Mouse (Mus musculus) gastrocnemius, postnatal 10 days (tissue): ENCODE data around the gene Dlg2. TPM values are rescaled to one million over a fixed set of nuclear protein-coding genes. Genes with fewer than 3 reads are reported as not detected.

ENCODE experiments used
- DNase-seq: peaks from one replicate; pipeline ENCODE4 v3.0.0; 2021; ENCODE audit warnings: mixed read lengths
- total RNA-seq, 2 experiments: library from RNA; stranded (reverse); gene quantifications; 2 replicates each; pipeline ENCODE4 v1.2.3; 2021

Gene Dlg2
- total RNA-seq, 2 experiments from 2014 or later, result 1.8 to 3.4 TPM

DNA sequence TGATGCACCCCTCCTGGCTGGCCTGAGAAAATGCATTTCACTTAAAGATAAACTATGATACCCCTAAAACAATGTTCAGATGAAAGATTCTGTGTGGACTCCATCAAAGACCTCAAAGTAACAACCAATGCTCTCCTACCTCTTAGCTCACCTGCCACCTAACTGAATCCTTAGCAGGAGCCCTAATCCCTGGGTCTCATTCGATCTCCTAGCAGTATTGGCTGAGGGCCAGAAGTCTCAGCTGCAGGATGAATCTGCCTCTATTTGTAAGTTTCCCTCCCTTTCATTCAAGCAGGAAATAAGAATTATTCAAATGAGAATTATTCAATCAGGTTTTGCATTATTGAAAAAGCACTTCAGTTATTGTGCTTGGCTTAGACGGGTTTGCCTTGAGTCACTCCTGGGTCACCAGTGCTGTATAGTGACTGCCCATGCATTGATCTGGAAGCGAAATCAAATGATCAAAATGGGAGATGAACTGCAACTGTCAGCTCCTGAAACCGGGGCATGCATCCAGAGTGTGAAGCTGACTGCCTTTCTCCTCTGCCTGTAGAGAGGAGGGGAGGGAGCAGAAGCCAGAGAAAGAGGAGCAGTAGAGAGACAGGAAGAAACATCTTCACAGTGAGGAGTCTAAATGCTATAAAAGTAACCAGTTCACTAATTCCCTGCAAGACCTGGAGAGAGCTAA, 1924.7 kb downstream of the Dlg2 start:
- no peak for DNase-seq

DNA sequence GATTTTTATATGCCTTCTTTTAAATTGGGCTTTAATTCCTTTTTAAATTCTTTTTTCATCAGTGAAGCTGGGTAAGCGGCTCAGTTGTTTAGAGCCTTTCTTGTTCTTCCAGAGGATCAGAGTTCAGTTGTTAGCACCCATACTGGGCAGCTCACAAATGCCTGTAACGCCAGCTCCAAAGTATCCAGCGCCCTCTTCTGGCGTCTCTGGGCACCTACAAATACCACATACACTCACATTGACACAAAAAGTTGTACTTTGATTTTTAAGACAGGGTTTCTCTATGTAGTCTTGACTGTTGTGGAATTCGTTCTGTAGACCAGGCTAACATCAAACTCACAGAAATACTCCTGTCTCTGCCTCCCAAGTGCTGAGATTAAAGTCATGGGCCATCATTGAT, 1932.0 kb downstream of the Dlg2 start:
- DNase-seq, result no peak

DNA sequence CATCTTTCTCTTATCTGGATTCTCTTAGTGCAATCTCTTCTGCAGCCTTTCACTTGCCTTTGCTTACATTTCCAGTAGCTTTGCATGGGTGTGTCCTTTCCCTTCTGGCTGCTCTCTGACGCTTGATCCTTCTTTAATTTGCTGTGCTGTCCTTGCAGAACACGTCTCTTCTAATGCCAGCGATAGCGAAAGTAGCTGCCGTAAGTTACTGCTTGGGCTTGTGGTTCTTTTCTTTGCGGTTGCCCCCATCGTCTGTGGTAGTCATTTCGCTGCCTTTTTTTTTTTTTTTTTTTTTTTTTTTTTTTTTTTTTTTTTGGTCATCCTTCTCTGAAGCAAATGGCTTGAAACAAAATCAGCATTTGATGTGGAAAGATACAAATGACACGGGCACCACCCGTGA, 1944.0 kb downstream of the Dlg2 start:
- no peak for DNase-seq

DNA sequence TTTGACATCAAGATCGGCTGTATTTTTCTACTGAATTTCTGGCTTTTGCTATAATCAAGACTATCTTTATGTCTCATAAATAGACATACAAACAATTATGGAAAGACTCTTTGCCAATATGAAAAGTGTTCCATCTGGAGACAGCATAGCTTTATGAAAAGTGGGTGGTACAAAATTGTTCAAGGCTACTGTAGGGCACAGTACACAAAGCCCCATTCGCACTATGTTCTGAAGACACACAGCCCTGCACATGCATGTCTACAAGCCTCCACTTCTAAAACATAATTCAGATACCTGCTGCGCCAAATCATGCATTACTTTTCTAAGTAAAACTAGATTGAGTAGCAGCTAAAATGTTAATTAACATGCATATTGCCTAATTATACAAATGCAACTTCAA, 1946.5 kb downstream of the Dlg2 start:
- no peak for DNase-seq

DNA sequence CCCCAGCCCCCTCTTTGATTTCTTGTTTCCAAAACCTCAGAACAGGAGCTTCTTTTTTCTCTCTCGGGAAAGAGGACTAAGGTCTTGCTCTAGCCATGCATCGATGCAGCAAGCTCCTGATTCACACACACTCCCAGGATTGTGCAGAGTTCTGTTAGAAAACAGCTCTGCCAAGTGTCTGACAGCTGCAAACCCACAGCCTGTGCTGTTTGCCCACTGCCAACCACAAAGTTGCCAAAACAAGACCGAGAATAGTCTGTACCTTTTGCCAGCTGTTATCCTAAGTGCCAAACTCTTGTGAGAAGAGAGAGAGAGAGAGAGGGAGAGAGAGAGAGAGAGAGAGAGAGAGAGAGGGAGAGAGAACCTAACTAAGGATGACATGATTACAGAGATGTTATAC, 1948.2 kb downstream of the Dlg2 start:
- DNase-seq, result peak; percentile 21

DNA sequence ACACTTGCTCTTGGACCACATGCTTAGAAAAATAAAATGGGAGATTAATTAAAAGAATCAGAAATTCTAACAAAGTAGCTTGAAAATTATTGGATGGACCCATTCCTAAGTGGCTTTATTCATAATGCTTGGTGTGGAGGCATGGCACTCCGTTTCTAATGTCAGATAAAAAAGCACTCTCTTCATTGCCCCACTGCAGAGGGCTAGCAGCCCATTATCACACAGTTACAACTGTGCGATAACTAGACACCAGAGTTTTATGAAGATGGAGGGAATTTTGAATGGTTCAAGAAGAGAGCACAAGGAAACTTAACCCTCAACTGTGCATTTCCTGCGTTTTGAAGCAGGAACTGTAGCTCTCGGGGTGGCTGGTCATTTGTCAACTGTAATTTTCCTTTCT, 1950.8 kb downstream of the Dlg2 start:
- no peak for DNase-seq

DNA sequence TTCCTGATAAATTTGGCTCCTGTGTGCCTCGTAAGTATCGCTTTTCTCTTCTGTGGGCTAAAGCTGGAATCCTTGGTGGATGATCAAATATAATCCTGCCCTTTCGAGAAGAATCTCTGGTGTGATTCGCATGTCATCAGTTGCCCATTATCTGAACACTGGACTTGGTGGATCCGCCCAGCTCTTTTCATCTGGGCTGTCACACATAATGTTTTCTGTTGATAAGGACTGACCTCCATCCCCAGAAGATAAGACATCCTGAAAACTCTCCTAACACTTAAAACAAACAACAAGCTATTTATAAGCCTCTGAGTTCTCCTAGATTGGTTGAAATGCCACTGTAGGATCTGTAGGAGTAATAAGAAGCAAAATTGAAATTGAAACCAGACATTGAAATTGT, 1952.2 kb downstream of the Dlg2 start:
- no peak for DNase-seq

DNA sequence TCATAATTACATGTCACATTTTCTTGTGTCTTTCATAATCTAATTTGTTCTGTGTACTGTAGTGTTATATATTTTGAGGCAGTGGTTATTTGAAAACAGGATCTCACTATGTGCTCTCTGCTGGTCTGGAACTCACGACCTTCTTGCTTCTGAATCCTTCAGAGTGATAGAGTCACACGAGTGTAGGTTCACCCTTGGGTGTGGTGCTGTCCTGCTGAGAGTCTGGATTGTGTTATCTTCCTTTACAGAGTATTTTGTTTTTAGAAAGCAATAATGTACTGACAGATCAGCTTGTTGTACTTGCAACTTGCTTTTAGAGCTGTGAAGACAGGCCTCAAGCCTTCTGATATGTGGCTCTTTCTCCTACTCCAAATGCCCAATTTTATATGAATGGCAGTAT, 1953.8 kb downstream of the Dlg2 start:
- no peak for DNase-seq

DNA sequence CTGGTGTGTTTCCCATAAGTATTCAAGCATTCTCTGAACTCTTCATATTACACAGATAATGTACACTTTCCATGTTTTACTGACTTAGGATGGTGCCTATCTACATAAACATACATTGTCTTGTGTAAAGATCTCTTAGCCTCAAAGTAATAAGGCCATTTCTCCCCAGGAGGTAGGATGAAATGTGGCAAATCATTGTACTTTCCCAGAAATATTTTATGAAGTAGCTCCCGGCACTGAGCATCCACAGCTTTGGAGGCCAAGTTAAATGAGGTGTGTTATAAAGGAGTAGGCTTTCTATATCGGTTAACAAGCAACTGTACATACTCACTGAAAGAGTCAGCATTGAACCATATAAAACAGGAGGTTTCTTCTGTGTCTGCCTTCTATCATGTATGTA, 1960.7 kb downstream of the Dlg2 start:
- no peak for DNase-seq

DNA sequence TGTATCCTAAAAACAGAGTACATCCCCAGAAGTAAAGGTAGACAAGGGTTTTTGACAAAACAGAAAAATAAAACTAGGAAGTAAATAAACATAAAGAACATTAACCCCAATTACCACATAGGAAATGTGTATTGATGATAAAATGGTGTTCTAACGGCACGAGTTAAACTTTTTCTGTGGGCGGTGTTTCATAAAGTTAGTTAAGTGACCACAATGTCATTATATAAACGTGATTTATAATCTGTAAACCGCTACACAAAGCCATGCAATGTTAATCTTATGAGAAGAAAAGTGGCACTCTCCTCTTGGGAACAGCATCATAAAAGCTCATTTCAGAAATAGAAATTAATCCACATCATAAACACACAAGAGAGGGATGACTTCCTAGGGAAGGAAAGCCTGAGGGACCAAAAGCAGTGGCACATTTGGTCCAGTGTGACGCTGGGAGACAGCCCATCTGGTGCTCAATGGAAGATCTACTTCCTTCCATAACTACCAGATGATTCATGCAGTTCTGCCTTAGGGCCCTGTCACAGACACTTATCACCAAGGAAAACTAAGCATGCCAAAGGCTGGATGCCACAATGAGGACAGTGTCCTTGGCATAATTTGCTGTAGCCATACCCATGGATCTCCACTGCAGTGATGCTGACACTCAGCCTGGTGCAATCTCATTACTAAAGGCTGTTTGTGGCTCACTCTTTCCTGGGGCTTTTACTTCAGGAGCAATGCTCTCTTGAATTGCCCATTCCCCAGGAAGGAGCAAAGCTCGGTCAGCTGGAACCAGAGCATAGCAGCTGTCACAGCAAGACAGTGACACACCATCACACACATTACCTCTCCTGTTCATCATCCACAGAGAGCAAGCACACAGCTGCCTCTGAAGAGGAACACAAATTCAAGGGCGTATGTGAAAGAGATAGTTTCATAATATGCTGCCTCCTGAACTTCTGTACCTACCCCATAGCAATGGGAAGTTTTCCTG, 1963.3 kb downstream of the Dlg2 start:
- DNase-seq, result no peak

DNA sequence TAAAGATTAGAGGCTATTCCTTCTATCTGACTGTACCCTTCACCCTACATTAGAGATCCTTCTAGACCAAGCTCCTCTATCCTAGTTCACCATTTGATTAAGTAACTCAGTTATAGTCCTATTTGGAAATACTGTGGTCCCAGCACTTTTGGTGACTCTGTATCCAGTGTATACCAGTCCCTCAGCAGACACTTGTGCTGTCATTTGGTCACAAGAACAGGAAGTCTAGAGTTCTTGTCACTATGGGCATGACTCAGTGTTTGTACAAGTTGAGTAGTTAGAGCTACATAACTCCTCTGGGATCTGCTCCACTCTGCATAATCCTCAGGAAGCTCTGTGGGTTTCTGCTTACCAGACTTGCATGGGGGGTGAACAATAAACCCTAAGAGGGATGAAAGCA, 1965.1 kb downstream of the Dlg2 start:
- DNase-seq, result no peak

DNA sequence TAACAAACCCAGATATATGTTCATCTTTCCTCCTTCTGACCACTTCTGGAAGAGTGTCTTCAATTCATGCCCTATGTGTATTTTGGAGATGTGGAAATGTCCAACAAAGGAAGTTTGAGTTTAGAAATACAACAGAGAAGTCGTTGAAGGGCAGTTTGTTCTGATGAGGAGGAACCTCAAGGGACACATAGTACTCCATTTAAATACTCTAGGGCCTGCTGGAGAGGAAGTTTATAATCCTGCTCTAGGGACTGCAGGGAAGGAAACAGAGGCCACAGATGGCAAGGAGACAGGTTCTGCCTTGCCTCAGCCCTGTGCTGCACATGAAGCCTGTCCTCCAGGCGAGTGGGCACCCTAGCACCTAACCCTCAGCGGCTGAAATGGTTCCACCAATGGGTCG, 1965.6 kb downstream of the Dlg2 start:
- no peak for DNase-seq

DNA sequence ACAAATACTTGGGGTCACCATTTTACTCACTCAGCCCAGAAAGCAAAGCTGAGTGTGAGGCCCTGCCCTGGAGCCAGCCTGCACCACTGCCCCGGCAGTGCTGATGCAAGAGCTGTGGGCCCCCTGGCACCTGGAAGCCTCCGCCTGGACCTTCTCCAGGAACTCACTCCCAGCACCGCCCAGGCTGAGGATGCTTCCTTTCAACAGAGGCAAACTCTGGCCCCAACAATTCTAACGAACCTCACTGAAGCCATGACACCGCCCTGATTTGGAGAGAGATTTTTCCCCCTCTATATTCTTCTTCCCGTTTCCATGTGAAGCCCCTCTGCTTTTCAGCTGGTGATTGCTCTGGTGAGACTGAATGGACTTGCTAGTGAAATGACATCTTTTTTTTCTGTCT, 1971.5 kb downstream of the Dlg2 start:
- no peak for DNase-seq

DNA sequence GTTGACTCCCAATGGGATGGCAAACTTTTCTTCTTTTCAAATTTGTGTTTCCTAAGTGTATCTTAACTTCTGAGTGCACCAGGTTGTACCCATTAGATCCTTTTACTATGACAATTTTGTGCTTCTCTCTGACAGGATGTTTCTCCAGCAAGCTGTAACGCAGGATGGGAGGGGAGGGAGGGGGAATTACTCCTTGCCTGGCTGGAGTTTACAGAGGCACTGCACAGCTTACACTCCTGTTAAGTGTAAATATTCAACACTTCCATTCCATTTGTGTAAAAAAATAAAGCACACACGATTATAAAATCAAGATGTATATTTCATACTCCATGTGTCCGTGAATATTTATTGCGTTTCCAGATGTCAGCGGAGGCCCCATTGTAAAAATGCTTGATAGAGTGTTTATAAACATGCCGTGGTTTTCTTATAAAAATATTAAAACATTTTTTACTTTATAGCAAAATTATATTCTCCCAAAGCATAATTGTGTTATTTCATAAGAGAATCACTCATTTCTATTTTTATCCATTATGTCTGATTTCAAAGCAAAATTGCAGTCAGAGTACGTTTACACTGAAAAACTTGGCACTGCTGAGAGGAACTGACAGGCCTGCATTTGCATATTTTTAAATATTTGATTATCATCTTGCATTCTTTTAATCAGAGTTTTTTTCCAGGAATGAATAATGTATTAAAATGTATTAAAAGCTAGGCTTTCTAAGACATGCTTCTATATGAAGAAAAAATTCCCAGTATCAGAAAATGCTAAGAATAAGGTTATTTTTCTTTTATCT, 1972.5 kb downstream of the Dlg2 start:
- DNase-seq, result no peak

DNA sequence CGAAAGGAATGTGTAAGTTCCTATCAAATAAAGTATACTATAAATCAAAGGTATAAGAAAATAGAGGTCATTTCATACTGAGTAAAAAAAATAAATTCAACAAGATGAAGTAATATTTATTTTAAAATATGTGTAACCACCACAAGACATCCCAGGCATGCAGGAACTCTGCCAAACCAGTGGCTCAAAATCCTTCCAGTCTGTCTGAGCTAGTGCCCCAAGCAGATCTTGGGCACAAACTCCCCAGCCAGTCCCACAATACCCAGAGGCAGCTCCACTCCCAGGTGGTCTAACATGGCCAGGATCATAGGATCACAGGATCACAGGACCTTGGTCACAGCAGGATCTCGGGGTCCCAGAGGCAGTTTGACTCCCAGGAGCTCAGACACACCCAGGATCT, 1977.7 kb downstream of the Dlg2 start:
- DNase-seq, result no peak

DNA sequence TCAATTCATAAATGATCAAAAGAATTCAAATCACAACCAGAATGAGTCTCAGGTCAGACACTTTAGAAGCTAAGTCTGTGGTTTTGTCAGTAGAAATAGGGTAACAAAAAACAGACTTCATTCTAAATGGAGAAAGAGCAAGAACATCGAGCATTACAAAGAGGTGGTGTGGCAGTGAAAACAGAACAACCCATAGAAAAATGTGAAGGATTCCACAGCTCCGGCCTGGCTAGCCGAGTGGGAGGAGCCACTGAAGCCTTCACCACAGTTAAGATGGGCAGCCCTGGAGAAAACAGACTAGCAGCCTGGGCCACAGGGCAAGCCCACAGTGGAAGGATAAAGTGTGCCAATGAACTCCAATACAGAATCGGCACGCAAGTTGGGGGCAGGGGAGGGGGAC, 1979.5 kb downstream of the Dlg2 start:
- no peak for DNase-seq

DNA sequence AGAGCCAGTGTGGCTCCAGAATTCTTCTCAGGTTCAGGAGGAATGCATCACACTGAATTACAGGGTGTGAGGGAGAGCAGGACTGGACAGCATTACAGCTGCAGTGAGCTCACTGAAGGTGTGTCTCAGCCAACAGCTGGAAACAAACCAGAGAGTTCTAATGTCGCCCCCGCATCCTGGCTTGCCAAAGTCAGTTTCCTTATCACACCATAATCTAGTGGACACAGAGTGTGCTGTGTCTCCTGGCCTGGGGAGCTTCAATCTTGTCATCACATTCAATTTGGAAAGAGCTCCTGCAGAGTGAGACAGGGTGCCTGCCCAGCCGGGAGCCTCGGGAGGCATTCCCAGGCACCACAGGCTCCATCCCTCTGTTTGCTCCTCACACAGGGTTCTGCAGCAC, 1981.3 kb downstream of the Dlg2 start:
- no peak for DNase-seq

DNA sequence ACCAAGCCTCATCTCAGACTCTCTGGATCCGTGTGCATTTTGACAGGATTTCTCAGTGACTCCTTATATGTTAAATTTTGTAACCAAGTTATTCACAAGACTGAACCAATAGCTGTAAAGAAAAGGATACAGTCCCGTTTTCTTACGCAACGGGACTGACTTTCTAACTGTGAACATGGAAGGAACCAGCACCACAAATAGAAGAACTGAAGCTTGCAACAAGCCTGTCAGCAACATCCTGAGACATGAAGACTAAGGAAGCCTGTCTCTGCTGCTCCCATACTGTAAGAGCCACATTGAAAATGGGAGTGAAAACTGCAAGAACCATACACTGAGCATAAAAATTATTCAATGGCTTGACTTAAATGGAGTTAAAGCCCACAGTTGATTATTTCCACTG, 1981.8 kb downstream of the Dlg2 start:
- no peak for DNase-seq

DNA sequence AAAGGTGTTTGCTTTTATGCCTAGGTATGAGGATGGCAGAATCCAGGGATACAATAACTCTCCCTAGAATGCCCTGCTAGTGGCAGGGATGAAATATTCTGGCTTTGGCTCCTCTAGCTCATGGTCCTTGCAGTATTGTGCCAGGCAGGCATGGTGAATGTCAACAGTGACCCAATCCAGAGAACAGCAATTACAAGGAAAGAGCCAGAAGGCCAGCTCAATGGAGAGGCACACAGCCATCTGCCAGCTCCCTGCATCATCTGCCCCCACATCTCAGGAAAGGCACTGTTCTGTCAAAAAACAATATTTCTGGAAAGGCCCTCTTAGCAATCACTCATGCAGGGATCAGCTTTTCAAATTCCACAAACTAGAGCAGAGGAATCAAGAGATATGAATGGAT, 1984.1 kb downstream of the Dlg2 start:
- DNase-seq, result no peak

DNA sequence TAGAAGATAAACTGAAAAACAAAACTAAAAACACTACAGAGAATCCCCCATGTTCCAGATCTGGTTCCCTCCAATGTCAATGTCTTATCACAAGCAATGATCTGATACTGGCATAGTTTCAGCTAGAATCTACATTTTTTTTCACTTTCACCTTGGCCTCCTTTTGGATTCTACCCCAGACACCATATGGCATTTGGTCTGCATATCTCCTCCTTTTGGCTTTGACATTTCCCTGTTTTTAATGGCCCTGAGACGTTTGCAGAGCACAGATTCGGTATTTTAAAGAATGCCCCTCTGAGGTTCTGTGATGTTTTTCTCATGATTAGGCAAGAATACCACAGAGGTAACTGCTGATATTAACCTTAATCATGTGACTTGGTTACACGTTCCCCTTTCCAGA, 1984.8 kb downstream of the Dlg2 start:
- DNase-seq, result no peak

DNA sequence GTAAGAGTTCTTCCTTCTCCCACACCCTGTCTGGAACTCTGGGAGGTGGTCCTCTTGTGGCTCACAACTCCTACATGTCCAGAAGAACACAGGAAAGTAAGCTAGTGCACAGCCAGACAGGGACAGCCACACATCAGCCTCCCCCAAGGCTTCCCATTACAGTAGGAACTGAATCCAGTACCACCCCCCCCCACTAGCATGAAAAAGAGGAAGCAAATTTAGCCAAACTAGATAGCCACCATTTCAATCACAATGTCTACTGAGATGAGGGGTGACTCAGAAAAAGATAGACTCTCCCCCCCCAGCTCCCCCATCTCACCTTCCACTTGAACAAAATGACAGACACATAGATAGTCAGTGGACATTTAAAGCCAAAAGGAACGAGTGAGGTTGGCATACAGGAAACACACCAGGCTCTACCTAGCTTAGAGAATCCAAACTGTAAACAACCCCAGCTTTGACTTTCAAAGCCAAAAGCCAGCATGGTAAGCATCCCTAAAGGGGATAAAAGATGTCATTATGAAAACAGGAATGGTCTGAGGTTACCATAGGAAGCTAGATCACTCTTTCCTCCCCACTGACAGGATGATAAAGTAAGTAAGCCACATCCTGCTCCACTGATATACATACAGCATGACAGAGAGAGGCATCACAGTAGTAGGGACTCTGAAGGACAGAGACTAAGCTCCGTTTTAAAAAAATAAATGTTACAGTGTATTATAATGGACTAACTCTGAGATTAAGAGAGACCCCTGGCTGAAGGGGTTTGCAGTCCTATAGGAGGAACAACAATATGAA, 1986.8 kb downstream of the Dlg2 start:
- no peak for DNase-seq

DNA sequence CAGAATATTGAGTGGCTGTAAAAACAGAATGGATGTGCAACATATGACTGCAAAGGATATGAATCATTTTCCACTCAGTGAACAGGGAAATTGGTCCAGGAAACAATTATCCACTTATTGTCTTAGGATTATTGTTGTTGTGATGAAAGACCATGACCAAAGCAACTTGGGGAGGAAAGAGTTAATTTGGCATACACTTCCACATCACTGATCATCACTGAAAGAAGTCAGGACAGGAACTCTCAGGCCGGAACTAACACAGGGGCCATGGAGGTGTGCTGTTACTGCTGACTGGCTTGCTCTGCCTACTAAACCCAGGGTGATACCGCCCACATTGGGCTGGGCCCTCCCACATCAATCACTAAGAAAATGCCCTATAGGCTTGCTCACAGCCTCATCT, 1987.8 kb downstream of the Dlg2 start:
- DNase-seq, result no peak
